Mouse (Mus musculus): ENCODE measurements around the gene Endog.
"Not testable (repeated sequence)": the region's sequence is repeated elsewhere in the genome, so short reads cannot be mapped to it uniquely, and the experiment has no call there.

DNA sequence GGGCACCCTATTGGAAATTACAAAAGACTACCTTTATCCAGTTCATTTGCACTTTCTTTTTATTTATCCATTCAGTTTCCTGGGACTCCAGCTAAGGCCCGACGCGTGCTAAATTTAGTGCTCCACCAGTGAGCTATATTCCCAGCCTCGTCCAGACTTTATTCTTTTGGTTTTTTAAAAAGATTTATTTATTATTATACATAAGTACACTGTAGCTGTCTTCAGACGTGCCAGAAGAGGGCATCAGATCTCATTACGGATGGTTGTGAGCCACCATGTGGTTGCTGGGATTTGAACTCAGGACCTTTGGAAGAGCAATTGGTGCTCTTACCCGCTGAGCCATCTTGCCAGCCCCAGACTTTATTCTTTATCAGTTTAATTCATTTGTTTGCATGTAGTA, 7.4 kb downstream of the Endog start:
- peak; percentile 20; the same call in 1 of the 2 replicates for TF ChIP-seq CTCF (IDR thresholded peaks at IDR 0.05; ENCODE audit: low read depth)
- not testable (repeated sequence) for TF ChIP-seq EP300 (optimal IDR thresholded peaks at IDR 0.05)
